Mouse (Mus musculus) megakaryocyte, embryonic 14.5 days (primary cell): Measurements from ENCODE around the gene Stau1. TPM values are rescaled to one million over a fixed set of nuclear protein-coding genes. Genes with fewer than 3 reads are reported as not detected.
A peak's percentile ranks its signal among the peaks of the same experiment; 100 is the strongest.

Source experiments
- H3K27me3 ChIP-seq: replicated peaks from 2 replicates; pipeline ENCODE3; 2012; ENCODE audit warnings: inconsistent platforms
- H3K36me3 ChIP-seq: replicated peaks from 2 replicates; pipeline ENCODE3; 2012; ENCODE audit warnings: low read length, inconsistent platforms, mixed read lengths
- H3K4me1 ChIP-seq: 2 replicates; pipeline ENCODE4 v1.6.1; 2012; ENCODE audit warnings: inconsistent platforms
- H3K4me3 ChIP-seq: replicated peaks from 2 replicates; pipeline ENCODE3; 2012; ENCODE audit warnings: moderate library complexity, mild to moderate bottlenecking, inconsistent platforms
- H3K9me3 ChIP-seq: 2 replicates; pipeline ENCODE4 v1.6.1; 2012; ENCODE audit warnings: inconsistent platforms
- FLI1 ChIP-seq: IDR thresholded peaks from 2 replicates; pipeline ENCODE4 v1.6.1; 2012; ENCODE audit warnings: low read length, inconsistent platforms, mixed read lengths
- GATA1 ChIP-seq: IDR thresholded peaks from 3 replicates; pipeline ENCODE4 v1.6.1; 2012; ENCODE audit warnings: mixed read lengths, low read length, inconsistent platforms, borderline replicate concordance
- polyA plus RNA-seq: library from polyadenylated mRNA; stranded (reverse); fragments of >175 nt; gene quantifications from 2 replicates; pipeline ENCODE4 v1.2.3, GENCODE M21; 2012; ENCODE audit warnings: low replicate concordance; ENCODE audit not compliant: insufficient read depth

The Stau1 gene
- polyA plus RNA-seq, 1 experiment: 13.2 TPM

DNA sequence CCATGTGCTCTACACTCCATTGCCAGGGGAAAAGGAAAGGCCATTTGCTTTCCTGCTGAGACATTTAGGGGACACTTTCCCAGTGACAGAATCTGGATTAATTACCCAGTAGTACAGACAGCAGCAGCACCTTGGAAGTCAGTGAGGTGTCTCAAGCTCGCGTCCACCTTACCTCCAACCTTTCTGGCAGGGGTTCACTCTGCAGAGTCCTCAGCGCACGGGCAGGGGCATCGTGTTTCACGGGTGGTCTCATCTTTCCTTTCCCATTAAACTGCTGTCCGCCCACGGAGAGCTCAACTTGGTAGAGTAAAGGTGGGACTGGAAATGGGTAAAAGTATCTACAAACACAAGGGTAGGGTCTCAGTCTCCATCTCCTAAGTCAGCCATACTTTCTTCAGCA, 32.8 kb downstream of the Stau1 start:
- H3K4me3 ChIP-seq: no peak overlapping the region
- H3K4me1 ChIP-seq: peaks cover 69% of the 10 kb centered on the region
- TF ChIP-seq GATA1: no peak
- no peak for TF ChIP-seq FLI1
- H3K36me3 ChIP-seq: peaks cover 58% of the 10 kb centered on the region
- H3K9me3 ChIP-seq: no peaks in the 10 kb centered on the region
- H3K27me3 ChIP-seq: no peaks in the 10 kb centered on the region

DNA sequence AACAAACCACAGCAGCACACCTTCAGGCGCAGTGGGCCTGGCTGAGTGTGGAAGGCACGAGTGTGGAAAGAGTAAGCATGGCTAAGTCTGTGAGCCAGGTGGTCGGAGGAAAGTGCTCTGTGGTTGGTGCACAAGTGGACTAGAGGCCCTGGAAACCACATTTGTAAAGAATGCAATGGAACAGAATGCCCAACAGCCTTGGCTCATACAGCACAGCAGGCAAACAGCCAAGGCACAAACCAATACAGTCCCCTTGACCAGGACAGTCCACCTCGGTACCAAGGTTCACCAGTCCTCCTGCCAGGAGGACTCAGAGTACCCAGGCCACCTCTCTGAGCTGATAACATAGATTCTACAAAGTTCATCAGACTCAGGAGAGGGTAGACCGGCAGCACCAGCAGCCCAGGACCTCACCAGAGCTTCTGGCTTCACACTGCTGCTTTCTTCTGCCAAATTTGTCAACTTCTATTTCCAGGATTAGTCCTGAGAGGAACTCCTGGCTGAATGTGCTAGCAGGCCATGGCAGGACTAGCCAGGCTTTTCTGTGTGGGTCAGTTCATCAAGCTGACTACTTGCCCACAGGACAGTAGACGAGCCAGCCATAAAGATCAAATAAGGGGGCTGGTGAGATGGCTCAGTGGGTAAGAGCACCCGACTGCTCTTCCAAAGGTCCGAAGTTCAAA, 35.3 kb downstream of the Stau1 start:
- Histone ChIP-seq H3K4me3 (no peak overlapping the region), H3K36me3 (peaks cover 79% of the 10 kb centered on the region), H3K27me3 (no peaks in the 10 kb centered on the region), H3K4me1 (peaks cover 79% of the 10 kb centered on the region), H3K9me3 (no peaks in the 10 kb centered on the region)
- TF ChIP-seq FLI1 (no peak), GATA1 (no peak)

DNA sequence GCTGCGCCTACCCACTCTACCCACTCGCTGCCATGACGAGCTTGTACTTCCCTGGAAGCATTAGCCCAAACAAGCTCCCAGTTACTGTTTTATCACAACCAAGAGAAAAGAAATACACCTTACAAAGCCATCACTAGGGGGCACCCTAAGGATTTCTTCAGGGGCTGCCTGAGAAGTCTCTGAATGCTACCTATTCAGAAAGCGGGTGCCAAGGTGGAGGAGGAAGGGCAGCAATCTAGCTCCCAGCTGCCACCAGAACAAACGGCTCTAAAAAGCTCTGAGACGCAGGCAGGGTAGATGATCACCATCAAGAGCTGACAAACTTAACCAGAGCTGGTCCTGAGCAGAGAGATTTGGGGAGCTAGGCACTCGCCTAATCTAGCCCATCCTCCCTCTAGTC, 39.3 kb downstream of the Stau1 start:
- Histone ChIP-seq H3K4me3 (peak overlapping the region; percentile 74), H3K9me3 (no peaks in the 10 kb centered on the region), H3K27me3 (no peaks in the 10 kb centered on the region), H3K4me1 (peaks cover 57% of the 10 kb centered on the region), H3K36me3 (peaks cover 95% of the 10 kb centered on the region)
- TF ChIP-seq FLI1 (no peak), GATA1 (no peak)

GRCm38 (mm10) chr2:166952151-166952550, 43.9 kb downstream of the Stau1 start:
- H3K27me3 ChIP-seq: no peaks in the 10 kb centered on the region
- no peak overlapping the region for H3K4me3 ChIP-seq
- H3K4me1 ChIP-seq: peaks cover 28% of the 10 kb centered on the region
- TF ChIP-seq FLI1 (no peak), GATA1 (no peak)
- H3K36me3 ChIP-seq: peaks cover 97% of the 10 kb centered on the region
- H3K9me3 ChIP-seq: no peaks in the 10 kb centered on the region

GRCm38 (mm10) chr2:166950853-166951648, 45.0 kb downstream of the Stau1 start:
- Histone ChIP-seq H3K9me3 (no peaks in the 10 kb centered on the region), H3K27me3 (no peaks in the 10 kb centered on the region), H3K4me1 (peaks cover 17% of the 10 kb centered on the region), H3K36me3 (peaks cover 99% of the 10 kb centered on the region), H3K4me3 (no peak overlapping the region)
- TF ChIP-seq FLI1: no peak
- no peak for TF ChIP-seq GATA1

- TF ChIP-seq FLI1 (no peak), GATA1 (no peak)
- H3K4me3 ChIP-seq: no peak overlapping the region
- H3K4me1 ChIP-seq: peaks cover 9% of the 10 kb centered on the region
- H3K27me3 ChIP-seq: no peaks in the 10 kb centered on the region
- peaks cover 97% of the 10 kb centered on the region for H3K36me3 ChIP-seq
- H3K9me3 ChIP-seq: no peaks in the 10 kb centered on the region
These were observed 47.2 kb downstream of the Stau1 start for GRCm38 (mm10) chr2:166948936-166949335.

GRCm38 (mm10) chr2:166948246-166948645, 47.9 kb downstream of the Stau1 start:
- Histone ChIP-seq H3K27me3 (no peaks in the 10 kb centered on the region), H3K9me3 (no peaks in the 10 kb centered on the region), H3K36me3 (peaks cover 97% of the 10 kb centered on the region), H3K4me1 (peaks cover 9% of the 10 kb centered on the region), H3K4me3 (no peak overlapping the region)
- no peak for TF ChIP-seq GATA1
- TF ChIP-seq FLI1: no peak

GRCm38 (mm10) chr2:166945456-166945855, 50.6 kb downstream of the Stau1 start:
- Histone ChIP-seq H3K4me3 (no peak overlapping the region), H3K9me3 (no peaks in the 10 kb centered on the region), H3K4me1 (peaks cover 3% of the 10 kb centered on the region; the same call in 1 of the 2 replicates), H3K36me3 (peaks cover 97% of the 10 kb centered on the region), H3K27me3 (no peaks in the 10 kb centered on the region)
- no peak for TF ChIP-seq GATA1
- no peak for TF ChIP-seq FLI1

DNA sequence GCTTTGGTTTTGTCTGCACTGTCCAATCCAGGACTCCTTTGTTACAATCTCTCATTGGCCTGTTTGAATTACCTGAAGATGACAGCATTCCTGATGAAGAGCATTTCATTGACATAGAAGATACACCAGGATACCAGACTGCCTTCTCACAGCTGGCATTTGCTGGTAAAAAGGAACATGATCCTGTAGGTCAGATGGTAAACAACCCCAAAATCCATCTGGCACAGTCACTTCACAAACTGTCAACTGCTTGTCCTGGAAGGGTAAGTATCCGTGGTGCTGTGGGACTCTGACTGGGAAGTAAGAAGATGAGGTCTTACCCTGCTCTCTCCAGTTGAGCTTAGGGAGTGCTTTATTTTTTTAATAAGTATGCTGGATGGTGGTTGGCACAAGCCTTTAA, 51.8 kb downstream of the Stau1 start:
- Histone ChIP-seq H3K9me3 (no peaks in the 10 kb centered on the region), H3K36me3 (peaks cover 97% of the 10 kb centered on the region), H3K4me3 (no peak overlapping the region), H3K27me3 (no peaks in the 10 kb centered on the region), H3K4me1 (peaks cover 3% of the 10 kb centered on the region; the same call in 1 of the 2 replicates)
- no peak for TF ChIP-seq FLI1
- TF ChIP-seq GATA1: no peak

DNA sequence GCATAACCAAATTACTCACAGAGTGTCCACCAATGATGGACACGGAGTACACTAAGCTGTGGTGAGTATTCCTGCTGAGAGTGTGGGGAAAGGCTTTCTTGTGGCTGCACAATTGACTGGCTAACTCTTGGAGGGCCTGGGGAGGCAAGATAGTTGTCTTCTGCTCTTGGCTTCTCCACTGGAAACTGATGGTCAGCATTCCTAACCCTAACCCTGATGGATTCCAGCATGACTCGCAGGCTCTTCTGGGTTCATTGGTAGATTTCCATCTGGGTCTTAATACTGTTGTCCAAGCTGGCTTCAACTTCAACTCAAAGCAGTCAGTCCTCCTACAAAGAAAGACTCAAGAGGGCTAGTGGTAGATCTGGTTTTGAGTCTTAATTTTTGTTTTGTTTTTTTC, 53.0 kb downstream of the Stau1 start:
- H3K36me3 ChIP-seq: peaks cover 97% of the 10 kb centered on the region
- no peaks in the 10 kb centered on the region for H3K27me3 ChIP-seq
- H3K9me3 ChIP-seq: no peaks in the 10 kb centered on the region
- TF ChIP-seq FLI1 (no peak), GATA1 (no peak)
- no peak overlapping the region for H3K4me3 ChIP-seq
- H3K4me1 ChIP-seq: peaks cover 3% of the 10 kb centered on the region; the same call in 1 of the 2 replicates
